9 mouse cellular contexts compared by ENCODE assay signal in genomic region chr7:27224877-27225575, GRCm38 (mm10). TPM values are rescaled to one million over a fixed set of nuclear protein-coding genes. Genes with fewer than 3 reads are reported as not detected.
DNase-seq lines count a peak whose midpoint lies in the region; ATAC-seq and TF ChIP-seq lines count a peak whose summit lies in the region.
"Had no signal": no experiment of that assay in that cellular context is flagged by ENCODE, and none has a peak within 500 bp of the region (broad histone marks: within the 10 kb centered on the region; RNA-seq: fewer than 3 reads in every experiment).

No protein-coding gene starts in this region.

- H3K4me3 ChIP-seq in kidney, embryonic 14.5 days (ENCODE audit: low read length) = no peak overlapping the region
- H3K4me3 ChIP-seq in G1E (ENCODE audit: low read depth, low read length) = peak overlapping the region; percentile 52; the same call in 1 of the 2 replicates
- peak overlapping the region; percentile 89; the same call in 1 of the 2 replicates for H3K4me3 ChIP-seq in forebrain, embryonic 10.5 days
- H3K4me3 ChIP-seq in hindbrain, embryonic 12.5 days = 0 out of 2 replicates have a peak overlapping the region, but pooled peaks have one; percentile 2
- H3K4me3 ChIP-seq: heart, embryonic 15.5 days had no signal

- no peaks in the 10 kb centered on the region; the same call in 1 of the 2 replicates for H3K36me3 ChIP-seq in kidney, embryonic 14.5 days (ENCODE audit: control insufficient read depth, insufficient read depth, low read length)
- peaks cover 58% of the 10 kb centered on the region for H3K36me3 ChIP-seq in G1E (replicated peaks)
- H3K36me3 ChIP-seq in forebrain, embryonic 10.5 days (replicated peaks) = peaks cover 19% of the 10 kb centered on the region
- peaks cover 1% of the 10 kb centered on the region; the same call in 1 of the 2 replicates for H3K36me3 ChIP-seq in hindbrain, embryonic 12.5 days
- H3K36me3 ChIP-seq: heart, embryonic 15.5 days had no signal

- no peak overlapping the region for H3K27ac ChIP-seq in kidney, embryonic 14.5 days (ENCODE audit: low read depth, low read length)
- no peak overlapping the region for H3K27ac ChIP-seq in forebrain, embryonic 10.5 days
- no peak overlapping the region for H3K27ac ChIP-seq in hindbrain, embryonic 12.5 days
- H3K27ac ChIP-seq: heart, embryonic 15.5 days had no signal

- H3K4me2 ChIP-seq in kidney, embryonic 14.5 days (replicated peaks; ENCODE audit: low read depth, low read length) = peak overlapping the region; percentile 89; the same call in 1 of the 2 replicates
- peak overlapping the region; percentile 90 for H3K4me2 ChIP-seq in hindbrain, embryonic 12.5 days (replicated peaks)

- DNase-seq in kidney, postnatal 14 days = no peak
- no peak for DNase-seq in G1E (ENCODE audit: low spot score)
- no peak for DNase-seq in forebrain, embryonic 10.5 days (ENCODE audit: extremely low spot score, low spot score)
- DNase-seq in lung, postnatal 36 days = peak; percentile 14
- DNase-seq in ovary, postnatal 36 days (ENCODE audit: low spot score) = no peak

- WGBS in kidney, embryonic 14.5 days = 75% methylated on average over 11 of the region's 11 CpGs
- WGBS in forebrain, embryonic 10.5 days = 88% methylated on average over 11 of the region's 11 CpGs
- 81% methylated on average over 11 of the region's 11 CpGs for WGBS in hindbrain, embryonic 12.5 days

- ATAC-seq in kidney, embryonic 14.5 days (ENCODE audit: low FRiP score, low TSS enrichment) = no peak
- ATAC-seq in G1E (ENCODE audit: extremely low read depth, insufficient number of reproducible peaks, low FRiP score, poor library complexity, severe bottlenecking) = no peak
- ATAC-seq in hindbrain, embryonic 12.5 days (ENCODE audit: low FRiP score) = no peak
- ATAC-seq in inflammation-experienced regulatory T-cells, adult 6 months = no peak

- H3K27me3 ChIP-seq in kidney, embryonic 14.5 days (ENCODE audit: control insufficient read depth, insufficient read depth, low read length) = no peaks in the 10 kb centered on the region
- H3K27me3 ChIP-seq in G1E (ENCODE audit: insufficient read depth, low read length) = no peaks in the 10 kb centered on the region
- H3K27me3 ChIP-seq in forebrain, embryonic 10.5 days (ENCODE audit: poor library complexity, severe bottlenecking) = no peaks in the 10 kb centered on the region
- no peaks in the 10 kb centered on the region for H3K27me3 ChIP-seq in hindbrain, embryonic 12.5 days
- H3K27me3 ChIP-seq: heart, embryonic 15.5 days had no signal

- H3K9me3 ChIP-seq in kidney, embryonic 14.5 days (ENCODE audit: control insufficient read depth, low read length) = no peaks in the 10 kb centered on the region
- H3K9me3 ChIP-seq in G1E (replicated peaks) = no peaks in the 10 kb centered on the region
- no peaks in the 10 kb centered on the region for H3K9me3 ChIP-seq in forebrain, embryonic 10.5 days
- H3K9me3 ChIP-seq in hindbrain, embryonic 12.5 days (replicated peaks) = no peaks in the 10 kb centered on the region
- H3K9me3 ChIP-seq: heart, embryonic 15.5 days had no signal

- peak overlapping the region; percentile 13; the same call in 1 of the 2 replicates for H3K9ac ChIP-seq in kidney, embryonic 14.5 days (ENCODE audit: low read depth, low read length)
- H3K9ac ChIP-seq in hindbrain, embryonic 12.5 days = peak overlapping the region; percentile 87
- H3K9ac ChIP-seq: heart, embryonic 15.5 days had no signal

- no peak for TF ChIP-seq CTCF in G1E (IDR thresholded peaks at IDR 0.05; ENCODE audit: low read depth, low read length)

- H3K4me1 ChIP-seq in kidney, embryonic 14.5 days (ENCODE audit: control insufficient read depth, insufficient read depth, low read length) = peaks cover 36% of the 10 kb centered on the region
- H3K4me1 ChIP-seq in G1E (ENCODE audit: insufficient read depth, low read depth, low read length) = peaks cover 68% of the 10 kb centered on the region
- peaks cover 58% of the 10 kb centered on the region for H3K4me1 ChIP-seq in forebrain, embryonic 10.5 days
- peaks cover 47% of the 10 kb centered on the region for H3K4me1 ChIP-seq in hindbrain, embryonic 12.5 days

RNA-seq across cellular contexts. Expression of gene Itpkc, which starts 3.4 kb away (rescaled TPM):
- polyA plus RNA-seq in kidney, embryonic 14.5 days (2014; fragmentation: Nextera tagmentation; extraction: Ambion mirVana) = 4.2 and 5.2 TPM in 2 replicates
- 5.3 and 6.6 TPM in 2 replicates for total RNA-seq in G1E (2014; fragmentation: Nextera tagmentation)
- total RNA-seq in G1E (2017) = 4.6 TPM in 2 replicates
- polyA plus RNA-seq in G1E (2012) = 3.5 and 3.9 TPM in 2 replicates
- polyA plus RNA-seq in forebrain, embryonic 10.5 days (2016; fragmentation: Nextera tagmentation; extraction: Ambion mirVana) = 4.4 and 5.3 TPM in 2 replicates
- 10.2 and 10.7 TPM in 2 replicates for polyA plus RNA-seq in hindbrain, embryonic 12.5 days (2016; fragmentation: Nextera tagmentation; extraction: Ambion mirVana)
- under 1 TPM; 0.49 to 0.83 (median 0.58) TPM for polyA plus RNA-seq in inflammation-experienced regulatory T-cells, adult 6 months (2017; shearing (Covaris generic))

RNA-seq across cellular contexts. Expression of gene Coq8b, which starts 7.8 kb away (rescaled TPM):
- polyA plus RNA-seq in kidney, embryonic 14.5 days (2014; fragmentation: Nextera tagmentation; extraction: Ambion mirVana) = 15.9 and 17.1 TPM in 2 replicates
- 19.3 and 30.4 TPM in 2 replicates for total RNA-seq in G1E (2014; fragmentation: Nextera tagmentation)
- total RNA-seq in G1E (2017) = 25.3 and 25.5 TPM in 2 replicates
- 62.2 and 65.3 TPM in 2 replicates for polyA plus RNA-seq in G1E (2012)
- 24.1 and 24.4 TPM in 2 replicates for polyA plus RNA-seq in forebrain, embryonic 10.5 days (2016; fragmentation: Nextera tagmentation; extraction: Ambion mirVana)
- polyA plus RNA-seq in hindbrain, embryonic 12.5 days (2016; fragmentation: Nextera tagmentation; extraction: Ambion mirVana) = 23.2 and 24.3 TPM in 2 replicates
- 10 to 100 TPM in 2 of 3 experiments, 1 to 10 TPM in 1; 9.5 to 14.0 (median 10.9) TPM for polyA plus RNA-seq in inflammation-experienced regulatory T-cells, adult 6 months (2017; shearing (Covaris generic))

RNA-seq across cellular contexts. Expression of gene Snrpa, which starts 29.0 kb away (rescaled TPM):
- 322 and 327 TPM in 2 replicates for polyA plus RNA-seq in kidney, embryonic 14.5 days (2014; fragmentation: Nextera tagmentation; extraction: Ambion mirVana)
- total RNA-seq in G1E (2014; fragmentation: Nextera tagmentation) (249 and 291 TPM in 2 replicates), G1E (2017) (96.6 and 101 TPM in 2 replicates)
- 608 and 872 TPM in 2 replicates for polyA plus RNA-seq in G1E (2012)
- 418 and 425 TPM in 2 replicates for polyA plus RNA-seq in forebrain, embryonic 10.5 days (2016; fragmentation: Nextera tagmentation; extraction: Ambion mirVana)
- 233 and 254 TPM in 2 replicates for polyA plus RNA-seq in hindbrain, embryonic 12.5 days (2016; fragmentation: Nextera tagmentation; extraction: Ambion mirVana)
- polyA plus RNA-seq in inflammation-experienced regulatory T-cells, adult 6 months (2017; shearing (Covaris generic)) = 10 to 100 TPM; 63.4 to 96.0 (median 77.8) TPM

RNA-seq across cellular contexts. Expression of gene BC024978, which starts 29.4 kb away (rescaled TPM):
- polyA plus RNA-seq in kidney, embryonic 14.5 days (2014; fragmentation: Nextera tagmentation; extraction: Ambion mirVana) = 2.9 and 4.5 TPM in 2 replicates
- total RNA-seq in G1E (2014; fragmentation: Nextera tagmentation) (14.5 and 15.5 TPM in 2 replicates), G1E (2017) (2.7 and 3.3 TPM in 2 replicates)
- 3.5 and 4.8 TPM in 2 replicates for polyA plus RNA-seq in G1E (2012)
- 4.1 and 4.3 TPM in 2 replicates for polyA plus RNA-seq in forebrain, embryonic 10.5 days (2016; fragmentation: Nextera tagmentation; extraction: Ambion mirVana)
- 3.2 and 3.9 TPM in 2 replicates for polyA plus RNA-seq in hindbrain, embryonic 12.5 days (2016; fragmentation: Nextera tagmentation; extraction: Ambion mirVana)
- 1 to 10 TPM; 2.2 to 5.9 (median 5.2) TPM for polyA plus RNA-seq in inflammation-experienced regulatory T-cells, adult 6 months (2017; shearing (Covaris generic))

RNA-seq across cellular contexts. Expression of gene Numbl, which starts 33.2 kb away (rescaled TPM):
- polyA plus RNA-seq in kidney, embryonic 14.5 days (2014; fragmentation: Nextera tagmentation; extraction: Ambion mirVana) = 9.1 and 10.8 TPM in 2 replicates
- total RNA-seq in G1E (2014; fragmentation: Nextera tagmentation) = 2.9 and 4.5 TPM in 2 replicates
- total RNA-seq in G1E (2017) = 1.3 and 1.6 TPM in 2 replicates
- 5.7 TPM in 2 replicates for polyA plus RNA-seq in G1E (2012)
- 13.6 and 15.6 TPM in 2 replicates for polyA plus RNA-seq in forebrain, embryonic 10.5 days (2016; fragmentation: Nextera tagmentation; extraction: Ambion mirVana)
- polyA plus RNA-seq in hindbrain, embryonic 12.5 days (2016; fragmentation: Nextera tagmentation; extraction: Ambion mirVana) = 60.2 and 63.0 TPM in 2 replicates
- under 1 TPM; 0.15 to 0.38 (median 0.15) TPM for polyA plus RNA-seq in inflammation-experienced regulatory T-cells, adult 6 months (2017; shearing (Covaris generic))
